Mouse (Mus musculus): ENCODE measurements around the gene Hras.

- TF ChIP-seq POLR2A (IDR thresholded peaks at IDR 0.05; ENCODE audit: borderline replicate concordance, extremely low read depth, low read depth, low read length) (no peak), CTCF (IDR thresholded peaks at IDR 0.05; ENCODE audit: insufficient read depth, low read length) (no peak)
These were observed 38.4 kb downstream of the Hras start for GRCm38 (mm10) chr7:141155362-141155761.
